Mouse (Mus musculus) limb, embryonic 14.5 days (tissue): ENCODE results near the gene Pam. TPM values are rescaled to one million over a fixed set of nuclear protein-coding genes. Genes with fewer than 3 reads are reported as not detected.

ENCODE experiments used
- ATAC-seq: fragments of 200-750 bp; cut with Nextera tagmentation; 2 replicates; pipeline ENCODE4 v1.8.0; 2017; ENCODE audit warnings: low read depth, moderate number of reproducible peaks, moderate TSS enrichment; ENCODE audit not compliant: low FRiP score
- DNase-seq: peaks from one replicate; pipeline ENCODE4 v3.0.0-alpha.2; 2015; ENCODE audit warnings: low spot score
- H3K27ac ChIP-seq: fragments of 300-500 bp; sonication (generic); replicated peaks from 2 replicates; pipeline ENCODE4 v1.5.1; 2014; ENCODE audit warnings: low read depth, mild to moderate bottlenecking, low read length, moderate library complexity, mixed read lengths
- H3K27me3 ChIP-seq: fragments of 300-500 bp; sonication (generic); 2 replicates; pipeline ENCODE4 v1.6.1; 2014; ENCODE audit warnings: low read length, mixed read lengths; ENCODE audit not compliant: control insufficient read depth, insufficient read depth
- H3K36me3 ChIP-seq: fragments of 300-500 bp; sonication (generic); 2 replicates; pipeline ENCODE4 v1.6.1; 2014; ENCODE audit warnings: mild to moderate bottlenecking, low read length, moderate library complexity, mixed read lengths; ENCODE audit not compliant: control insufficient read depth, insufficient read depth
- H3K4me1 ChIP-seq: fragments of 300-500 bp; sonication (generic); 2 replicates; pipeline ENCODE4 v1.6.1; 2014; ENCODE audit warnings: antibody characterized with exemption, low read length, mixed read lengths; ENCODE audit not compliant: control insufficient read depth, insufficient read depth
- H3K4me2 ChIP-seq: fragments of 300-500 bp; sonication (generic); replicated peaks from 2 replicates; pipeline ENCODE4 v1.6.1; 2014; ENCODE audit warnings: low read depth, mild to moderate bottlenecking, low read length, moderate library complexity; ENCODE audit not compliant: severe bottlenecking
- H3K4me3 ChIP-seq: fragments of 300-500 bp; sonication (generic); replicated peaks from 2 replicates; pipeline ENCODE4 v1.5.1; 2014; ENCODE audit warnings: low read length
- H3K9ac ChIP-seq: fragments of 300-500 bp; sonication (generic); 2 replicates; pipeline ENCODE4 v1.6.1; 2014; ENCODE audit warnings: mild to moderate bottlenecking, low read depth, low read length, moderate library complexity; ENCODE audit not compliant: severe bottlenecking
- H3K9me3 ChIP-seq: fragments of 300-500 bp; sonication (generic); 2 replicates; pipeline ENCODE4 v1.6.1; 2016; ENCODE audit warnings: low read length; ENCODE audit not compliant: control insufficient read depth
- POLR2A ChIP-seq: fragments of 200-500 bp; IDR thresholded peaks from 2 replicates; pipeline ENCODE4 v1.8.0; 2012; ENCODE audit warnings: inconsistent platforms, mild to moderate bottlenecking, moderate library complexity, borderline replicate concordance; ENCODE audit not compliant: insufficient read depth, insufficient read length; ENCODE audit errors: extremely low read depth
- WGBS: fragments of 180-500 bp; shearing (Covaris S2); extraction: QIAGEN DNeasy Blood & Tissue Kit; methylation state at CpG from one replicate; pipeline ENCODE4 v1.1.7; 2014; 5-methylcytosine and 5-hydroxymethylcytosine counted together
- polyA plus RNA-seq, 2 experiments: library from polyadenylated mRNA; depleted of rRNA in 1 of 2; stranded (reverse) in 1 of 2; unstranded in 1 of 2; fragments of >200 nt; fragmentation: Nextera tagmentation in 1 of 2; extraction: Ambion mirVana in 1 of 2; gene quantifications; 2 replicates each; pipeline versions ENCODE4 v1.2.1 to v1.2.3; 2012 to 2014

Gene Pam
- polyA plus RNA-seq (2012; rRNA removed) (36.2 and 37.8 TPM in 2 replicates), polyA plus RNA-seq (2014; fragmentation: Nextera tagmentation; extraction: Ambion mirVana) (54.1 and 56.9 TPM in 2 replicates)

DNA sequence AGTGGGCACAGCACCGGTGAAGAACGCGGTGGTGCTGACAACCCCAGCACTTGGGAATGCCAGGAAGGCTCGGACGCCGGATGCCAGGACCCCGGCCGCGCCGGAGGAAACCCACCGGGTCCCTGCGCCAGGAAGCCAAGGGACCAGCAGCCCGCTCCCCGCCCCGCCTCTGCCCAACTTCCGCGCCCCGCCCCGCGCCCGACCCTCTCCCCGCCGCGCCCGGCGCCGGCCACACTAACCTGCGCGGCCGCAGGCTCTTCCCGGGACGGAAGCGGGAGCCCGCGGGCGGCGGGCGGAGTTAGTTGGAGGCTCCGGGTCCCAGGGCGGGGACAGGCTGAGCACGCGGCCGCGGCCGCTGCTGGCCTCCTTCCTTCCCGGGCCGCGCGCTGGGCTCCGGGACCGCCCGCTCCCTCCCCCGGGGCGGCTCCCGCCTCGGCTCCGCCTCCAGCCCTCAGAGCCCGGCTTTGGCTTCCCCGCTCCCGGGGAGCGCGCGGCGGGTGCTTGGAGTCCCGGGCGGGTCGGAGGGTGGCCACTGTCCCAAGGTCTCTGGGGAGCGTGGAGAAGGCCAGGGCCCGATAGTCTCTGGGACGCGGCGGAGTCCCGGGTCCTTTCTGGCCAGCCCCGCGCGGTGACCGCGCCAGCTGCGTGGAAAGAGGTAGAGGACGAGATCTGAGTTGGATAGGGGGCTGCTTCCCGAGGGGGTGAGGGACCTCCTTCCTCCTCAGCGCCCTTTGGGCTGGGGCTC is at the start of gene Pam:
TSS of gene Pam (minus strand) at position 401 of the 745 bp plus-strand sequence.
- ATAC-seq, result peak; percentile 93
- Histone ChIP-seq H3K9me3 (no peaks in the 10 kb centered on the region), H3K9ac (peak within 1 kb of the TSS; percentile 79), H3K27ac (peak within 1 kb of the TSS; percentile 69), H3K27me3 (no peaks in the 10 kb centered on the region), H3K4me1 (0 out of 2 replicates have a peak, but pooled peaks cover 6% of the 10 kb centered on the region), H3K36me3 (no peaks in the 10 kb centered on the region), H3K4me2 (peak within 1 kb of the TSS; percentile 78), H3K4me3 (peak within 1 kb of the TSS; percentile 81)
- 0% methylated on average over 45 of the region's 82 CpGs for WGBS
- peak; percentile 81 for DNase-seq
- TF ChIP-seq POLR2A, result no peak

DNA sequence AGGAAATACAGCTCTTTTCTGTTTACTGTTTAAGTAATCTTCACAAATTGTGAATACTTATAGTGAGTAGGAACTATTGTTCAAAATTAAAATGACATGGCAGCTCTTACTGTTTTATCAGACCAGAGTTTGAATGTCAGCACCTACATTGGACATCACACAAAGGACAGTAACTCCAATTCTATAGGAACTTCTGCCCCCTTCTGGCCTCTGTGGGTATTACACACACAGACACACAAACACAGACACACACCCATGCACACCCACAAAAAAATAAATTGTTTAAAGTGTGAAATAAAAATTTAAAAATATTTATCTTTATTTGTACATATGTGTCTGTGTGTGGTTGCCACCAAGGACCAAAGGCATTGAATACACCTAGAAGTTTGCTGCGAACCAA is 49.4 kb upstream of the Pam start:
- Histone ChIP-seq H3K4me3 (no peak overlapping the region), H3K9me3 (no peaks in the 10 kb centered on the region), H3K4me1 (no peaks in the 10 kb centered on the region), H3K36me3 (no peaks in the 10 kb centered on the region), H3K27ac (no peak overlapping the region), H3K27me3 (no peaks in the 10 kb centered on the region), H3K4me2 (no peak overlapping the region), H3K9ac (no peak overlapping the region)
- DNase-seq (no peak), ATAC-seq (no peak)
- WGBS, result 97% methylated on average over 1 of the region's 1 CpGs
- no peak for TF ChIP-seq POLR2A

DNA sequence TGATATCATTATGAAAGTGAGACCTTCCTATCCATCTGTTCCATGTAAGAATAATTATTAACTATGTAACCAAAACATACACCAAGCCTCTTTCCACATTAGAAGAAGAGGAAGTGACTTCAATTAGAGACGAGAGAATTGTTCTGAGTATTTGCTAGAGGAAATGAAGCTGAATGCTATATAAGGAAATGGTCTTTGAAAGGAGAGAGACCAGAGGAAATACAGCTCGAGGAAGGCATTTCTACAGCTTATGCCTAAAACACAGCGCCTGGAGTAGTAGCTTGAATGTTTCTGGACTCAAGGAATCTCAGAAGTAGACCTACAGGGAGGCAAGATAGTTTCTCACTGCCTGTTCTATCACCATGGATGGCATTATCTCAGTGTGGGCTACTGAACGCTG is 35.8 kb upstream of the Pam start:
- no peak for ATAC-seq
- H3K9me3 ChIP-seq, result no peaks in the 10 kb centered on the region
- no peak overlapping the region for H3K9ac ChIP-seq
- no peak overlapping the region for H3K27ac ChIP-seq
- no peak for TF ChIP-seq POLR2A
- no peak overlapping the region for H3K4me2 ChIP-seq
- H3K4me3 ChIP-seq, result no peak overlapping the region
- WGBS, result 62% methylated on average over 4 of the region's 4 CpGs
- H3K27me3 ChIP-seq, result no peaks in the 10 kb centered on the region
- H3K4me1 ChIP-seq, result no peaks in the 10 kb centered on the region
- H3K36me3 ChIP-seq, result no peaks in the 10 kb centered on the region
- DNase-seq, result no peak

DNA sequence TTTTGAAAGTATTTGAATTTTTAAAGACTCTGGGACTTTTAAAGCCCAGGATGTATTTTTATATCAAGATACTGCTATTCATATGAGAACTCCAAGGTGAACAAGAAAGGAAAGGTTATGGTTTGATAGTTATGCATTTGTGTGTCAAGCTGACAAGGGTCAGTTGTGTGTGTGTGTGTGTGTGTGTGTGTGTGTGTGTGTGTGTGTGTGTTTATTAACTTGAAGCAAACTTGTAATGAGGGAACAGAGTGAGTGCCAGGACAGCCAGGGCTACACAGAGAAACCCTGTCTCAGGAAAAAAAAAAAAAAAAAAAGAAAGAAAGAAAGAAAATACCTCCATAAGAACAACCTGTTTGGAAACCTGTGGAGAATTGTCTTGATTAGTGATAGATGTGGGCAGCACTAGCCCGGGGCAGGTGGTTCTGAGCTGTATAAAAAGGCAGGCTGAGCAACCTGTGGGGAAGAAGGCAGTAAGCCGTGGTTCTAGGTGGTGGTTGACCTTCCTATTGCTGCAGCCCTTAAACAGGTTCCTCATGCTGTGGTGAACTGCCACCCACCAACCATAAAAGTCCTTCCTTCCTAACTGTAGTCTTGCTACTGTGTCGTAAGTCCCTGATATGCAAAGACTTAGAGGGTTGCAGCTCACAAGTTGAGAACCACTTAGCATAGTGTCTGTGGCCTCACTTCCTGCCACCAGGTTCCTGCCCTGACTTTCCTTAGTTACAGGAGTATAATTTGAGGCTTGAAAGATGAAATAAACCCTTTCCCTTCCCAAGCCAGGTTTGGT is 34.3 kb upstream of the Pam start:
- H3K4me1 ChIP-seq, result no peaks in the 10 kb centered on the region
- no peak overlapping the region for H3K4me2 ChIP-seq
- no peaks in the 10 kb centered on the region for H3K27me3 ChIP-seq
- DNase-seq (no peak), ATAC-seq (no peak)
- no peaks in the 10 kb centered on the region for H3K9me3 ChIP-seq
- H3K27ac ChIP-seq, result no peak overlapping the region
- no peak for TF ChIP-seq POLR2A
- WGBS, result 83% methylated on average over 3 of the region's 3 CpGs
- H3K4me3 ChIP-seq, result no peak overlapping the region
- no peak overlapping the region for H3K9ac ChIP-seq
- H3K36me3 ChIP-seq, result no peaks in the 10 kb centered on the region

DNA sequence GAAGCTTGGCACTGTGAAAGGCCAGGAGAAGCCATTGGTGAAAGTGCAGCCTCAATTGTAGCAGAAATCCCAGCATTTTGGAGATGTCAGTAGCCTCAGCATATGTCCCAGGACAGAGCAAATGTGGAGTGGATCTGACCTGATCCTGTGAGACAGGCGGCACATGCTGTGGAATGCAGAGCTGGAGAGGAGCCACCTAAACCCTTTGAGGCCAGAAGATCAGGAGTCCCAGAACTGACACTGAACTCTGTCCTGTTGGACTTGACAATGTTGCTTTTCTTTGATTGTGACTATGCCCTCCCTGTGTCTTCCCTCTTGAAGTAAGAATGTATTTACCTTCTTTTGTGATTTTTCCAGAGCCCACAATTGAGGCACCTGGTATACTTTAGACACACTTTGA is 33.7 kb upstream of the Pam start:
- Histone ChIP-seq H3K9ac (no peak overlapping the region), H3K36me3 (no peaks in the 10 kb centered on the region), H3K4me3 (no peak overlapping the region), H3K9me3 (no peaks in the 10 kb centered on the region), H3K27ac (no peak overlapping the region), H3K4me1 (no peaks in the 10 kb centered on the region), H3K27me3 (no peaks in the 10 kb centered on the region), H3K4me2 (no peak overlapping the region)
- 67% methylated on average over 1 of the region's 1 CpGs for WGBS
- no peak for DNase-seq
- no peak for TF ChIP-seq POLR2A
- ATAC-seq, result no peak
